Mouse (Mus musculus): ENCODE data around the gene Mcm3ap. TPM values are rescaled to one million over a fixed set of nuclear protein-coding genes. Genes with fewer than 3 reads are reported as not detected.

Gene Mcm3ap
- total and polyA plus RNA-seq, 2 experiments from 2014 or later: 33.7 to 52.7 TPM

GRCm38 (mm10) chr10:76548218-76548617 lies 79.5 kb downstream of the Mcm3ap start:
- Histone ChIP-seq H3K4me1 (ENCODE audit: insufficient read depth) (no peaks in the 10 kb centered on the region), H3K27me3 (ENCODE audit: insufficient read depth, low read length) (no peaks in the 10 kb centered on the region), H3K4me3 (ENCODE audit: low read depth, low read length) (no peak overlapping the region), H3K4me2 (ENCODE audit: low read depth) (no peak overlapping the region), H3K9me3 (ENCODE audit: low read length) (no peaks in the 10 kb centered on the region), H3K36me3 (ENCODE audit: insufficient read depth) (peaks cover 99% of the 10 kb centered on the region), H3K27ac (ENCODE audit: low read depth, low read length) (no peak overlapping the region), H3K9ac (no peak overlapping the region)
- 92% methylated on average over 8 of the region's 8 CpGs for WGBS
- no peak for DNase-seq
- no peak for TF ChIP-seq CTCF (IDR thresholded peaks at IDR 0.05; ENCODE audit: low read depth)
- ATAC-seq: no peak

GRCm38 (mm10) chr10:76550458-76550857 lies 81.7 kb downstream of the Mcm3ap start:
- H3K27ac ChIP-seq (ENCODE audit: low read depth, low read length): no peak overlapping the region
- ATAC-seq (peak; percentile 43; the same call in 1 of the 2 replicates), DNase-seq (no peak)
- no peaks in the 10 kb centered on the region for H3K4me1 ChIP-seq (ENCODE audit: insufficient read depth)
- no peaks in the 10 kb centered on the region for H3K9me3 ChIP-seq (ENCODE audit: low read length)
- peak; percentile 66 for TF ChIP-seq CTCF (IDR thresholded peaks at IDR 0.05; ENCODE audit: low read depth)
- H3K4me2 ChIP-seq (ENCODE audit: low read depth): no peak overlapping the region
- H3K27me3 ChIP-seq (ENCODE audit: insufficient read depth, low read length): no peaks in the 10 kb centered on the region
- WGBS: 87% methylated on average over 5 of the region's 5 CpGs
- H3K36me3 ChIP-seq (ENCODE audit: insufficient read depth): peaks cover 95% of the 10 kb centered on the region
- H3K4me3 ChIP-seq (ENCODE audit: low read depth, low read length): no peak overlapping the region
- no peak overlapping the region for H3K9ac ChIP-seq

GRCm38 (mm10) chr10:76551556-76551955 lies 82.8 kb downstream of the Mcm3ap start:
- Histone ChIP-seq H3K27me3 (ENCODE audit: insufficient read depth, low read length) (no peaks in the 10 kb centered on the region), H3K4me2 (ENCODE audit: low read depth) (no peak overlapping the region), H3K27ac (ENCODE audit: low read depth, low read length) (no peak overlapping the region), H3K4me1 (ENCODE audit: insufficient read depth) (no peaks in the 10 kb centered on the region), H3K36me3 (ENCODE audit: insufficient read depth) (peaks cover 88% of the 10 kb centered on the region), H3K4me3 (ENCODE audit: low read depth, low read length) (no peak overlapping the region), H3K9ac (no peak overlapping the region), H3K9me3 (ENCODE audit: low read length) (no peaks in the 10 kb centered on the region)
- 66% methylated on average over 3 of the region's 3 CpGs for WGBS
- peak; percentile 13 for DNase-seq
- no peak for TF ChIP-seq CTCF (IDR thresholded peaks at IDR 0.05; ENCODE audit: low read depth)
- no peak for ATAC-seq

GRCm38 (mm10) chr10:76554061-76554460 lies 85.3 kb downstream of the Mcm3ap start:
- DNase-seq (no peak), ATAC-seq (no peak)
- no peak overlapping the region for H3K4me2 ChIP-seq (ENCODE audit: low read depth)
- H3K27me3 ChIP-seq (ENCODE audit: insufficient read depth, low read length): no peaks in the 10 kb centered on the region
- no peaks in the 10 kb centered on the region for H3K4me1 ChIP-seq (ENCODE audit: insufficient read depth)
- no peak overlapping the region for H3K4me3 ChIP-seq (ENCODE audit: low read depth, low read length)
- H3K27ac ChIP-seq (ENCODE audit: low read depth, low read length): no peak overlapping the region
- no peak overlapping the region for H3K9ac ChIP-seq
- 95% methylated on average over 5 of the region's 5 CpGs for WGBS
- no peaks in the 10 kb centered on the region for H3K9me3 ChIP-seq (ENCODE audit: low read length)
- TF ChIP-seq CTCF (IDR thresholded peaks at IDR 0.05; ENCODE audit: low read depth): no peak
- peaks cover 64% of the 10 kb centered on the region for H3K36me3 ChIP-seq (ENCODE audit: insufficient read depth)

- 90% methylated on average over 10 of the region's 10 CpGs for WGBS
- Histone ChIP-seq H3K4me2 (ENCODE audit: low read depth) (no peak within 1 kb of the TSS), H3K27me3 (ENCODE audit: insufficient read depth, low read length) (no peaks in the 10 kb centered on the region), H3K9me3 (ENCODE audit: low read length) (no peaks in the 10 kb centered on the region), H3K36me3 (ENCODE audit: insufficient read depth) (no peaks in the 10 kb centered on the region), H3K27ac (ENCODE audit: low read depth, low read length) (no peak within 1 kb of the TSS), H3K9ac (no peak within 1 kb of the TSS), H3K4me1 (ENCODE audit: insufficient read depth) (no peaks in the 10 kb centered on the region), H3K4me3 (ENCODE audit: low read depth, low read length) (no peak within 1 kb of the TSS)
- DNase-seq: no peak
- no peak for TF ChIP-seq CTCF (IDR thresholded peaks at IDR 0.05; ENCODE audit: low read depth)
- no peak for ATAC-seq
Observed at GRCm38 (mm10) chr10:76561972-76562371, 93.2 kb downstream of the Mcm3ap start, which contains the start of gene Spatc1l. Gene Spatc1l (plus strand): TSS chr10:76562272.

Other genes with a start within 250 kb of the Mcm3ap start
- 155 and 162 TPM in 2 replicates for gene Prmt2, start 231.1 kb upstream of the Mcm3ap start, total RNA-seq (2014; rRNA removed)
- gene Prmt2, start 231.1 kb upstream of the Mcm3ap start, polyA plus RNA-seq (2015; fragmentation: Nextera tagmentation; extraction: Ambion mirVana): 203 and 262 TPM in 2 replicates
- gene S100b, start 215.1 kb upstream of the Mcm3ap start, total RNA-seq (2014; rRNA removed): 3.2 and 3.9 TPM in 2 replicates
- 2.8 and 3.6 TPM in 2 replicates for gene S100b, start 215.1 kb upstream of the Mcm3ap start, polyA plus RNA-seq (2015; fragmentation: Nextera tagmentation; extraction: Ambion mirVana)
- 46.5 and 49.0 TPM in 2 replicates for gene Dip2a, start 123.6 kb upstream of the Mcm3ap start, total RNA-seq (2014; rRNA removed)
- gene Dip2a, start 123.6 kb upstream of the Mcm3ap start, polyA plus RNA-seq (2015; fragmentation: Nextera tagmentation; extraction: Ambion mirVana): 6.2 and 8.7 TPM in 2 replicates
- gene AC141477.1, start 28.5 kb upstream of the Mcm3ap start, total RNA-seq (2014; rRNA removed): not detected in 2 replicates
- gene AC141477.1, start 28.5 kb upstream of the Mcm3ap start, polyA plus RNA-seq (2015; fragmentation: Nextera tagmentation; extraction: Ambion mirVana): not detected in 2 replicates
- gene Pcnt, start 26.1 kb upstream of the Mcm3ap start, total RNA-seq (2014; rRNA removed): 10.1 and 19.0 TPM in 2 replicates
- 2.9 and 4.4 TPM in 2 replicates for gene Pcnt, start 26.1 kb upstream of the Mcm3ap start, polyA plus RNA-seq (2015; fragmentation: Nextera tagmentation; extraction: Ambion mirVana)
- gene 2610028H24Rik, start 19.8 kb upstream of the Mcm3ap start, total RNA-seq (2014; rRNA removed): not detected in 2 replicates
- gene 2610028H24Rik, start 19.8 kb upstream of the Mcm3ap start, polyA plus RNA-seq (2015; fragmentation: Nextera tagmentation; extraction: Ambion mirVana): 0.19 TPM in 1 of 2 replicates, not detected in the other
- 5.7 and 6.9 TPM in 2 replicates for gene Ybey, start 187 bp downstream of the Mcm3ap start, total RNA-seq (2014; rRNA removed)
- gene Ybey, start 187 bp downstream of the Mcm3ap start, polyA plus RNA-seq (2015; fragmentation: Nextera tagmentation; extraction: Ambion mirVana): 3.6 and 4.6 TPM in 2 replicates
- 66.3 and 67.1 TPM in 2 replicates for gene Lss, start 62.7 kb downstream of the Mcm3ap start, total RNA-seq (2014; rRNA removed)
- gene Lss, start 62.7 kb downstream of the Mcm3ap start, polyA plus RNA-seq (2015; fragmentation: Nextera tagmentation; extraction: Ambion mirVana): 31.5 and 38.6 TPM in 2 replicates
- gene Spatc1l, start 93.3 kb downstream of the Mcm3ap start, total RNA-seq (2014; rRNA removed): 0.38 TPM in 1 of 2 replicates, not detected in the other
- not detected in 2 replicates for gene Spatc1l, start 93.3 kb downstream of the Mcm3ap start, polyA plus RNA-seq (2015; fragmentation: Nextera tagmentation; extraction: Ambion mirVana)
- 0.05 and 0.08 TPM in 2 replicates for gene Ftcd, start 106.7 kb downstream of the Mcm3ap start, total RNA-seq (2014; rRNA removed)
- gene Ftcd, start 106.7 kb downstream of the Mcm3ap start, polyA plus RNA-seq (2015; fragmentation: Nextera tagmentation; extraction: Ambion mirVana): 0.17 TPM in 1 of 2 replicates, not detected in the other
- 13.5 and 21.5 TPM in 2 replicates for gene Col6a2, start 154.7 kb downstream of the Mcm3ap start, total RNA-seq (2014; rRNA removed)
- 10.4 and 11.6 TPM in 2 replicates for gene Col6a2, start 154.7 kb downstream of the Mcm3ap start, polyA plus RNA-seq (2015; fragmentation: Nextera tagmentation; extraction: Ambion mirVana)